Mouse (Mus musculus): ENCODE results near the gene Knop1.
A peak's percentile ranks its signal among the peaks of the same experiment; 100 is the strongest.

Gene Knop1

GRCm38 (mm10) chr7:118855877-118856304 is at the start of gene Knop1:
Knop1 (minus strand) TSS chr7:118856254.
- no peak for DNase-seq (ENCODE audit: low read depth in 2 of 2, low spot score in 2 of 2)

GRCm38 (mm10) chr7:118904530-118904929 is 48.5 kb upstream of the Knop1 start:
- no peak for DNase-seq (ENCODE audit: low read depth in 2 of 2, low spot score in 2 of 2)

- DNase-seq (ENCODE audit: low read depth in 2 of 2, low spot score in 2 of 2) = no peak
Observed at GRCm38 (mm10) chr7:118903879-118904278, 47.8 kb upstream of the Knop1 start.

- DNase-seq (ENCODE audit: low read depth in 2 of 2, low spot score in 2 of 2) = no peak
Observed at GRCm38 (mm10) chr7:118902944-118903343, 46.9 kb upstream of the Knop1 start.

GRCm38 (mm10) chr7:118900090-118900489 is 44.0 kb upstream of the Knop1 start:
- DNase-seq (ENCODE audit: low read depth in 2 of 2, low spot score in 2 of 2) = no peak

- no peak for DNase-seq (ENCODE audit: low read depth in 2 of 2, low spot score in 2 of 2)
Observed at GRCm38 (mm10) chr7:118898063-118898462, 42.0 kb upstream of the Knop1 start.

- DNase-seq (ENCODE audit: low read depth in 2 of 2, low spot score in 2 of 2) = peak in 1 of 2 experiments; percentile 2
Observed at GRCm38 (mm10) chr7:118895469-118896450, 39.7 kb upstream of the Knop1 start.

- DNase-seq (ENCODE audit: low read depth in 2 of 2, low spot score in 2 of 2) = no peak
Observed at GRCm38 (mm10) chr7:118889046-118889680, 33.1 kb upstream of the Knop1 start.

GRCm38 (mm10) chr7:118887303-118888055 is 31.4 kb upstream of the Knop1 start:
- DNase-seq (ENCODE audit: low read depth in 2 of 2, low spot score in 2 of 2) = no peak

GRCm38 (mm10) chr7:118884969-118885368 is 28.9 kb upstream of the Knop1 start:
- no peak for DNase-seq (ENCODE audit: low read depth in 2 of 2, low spot score in 2 of 2)

GRCm38 (mm10) chr7:118883957-118884356 is 27.9 kb upstream of the Knop1 start:
- DNase-seq (ENCODE audit: low read depth in 2 of 2, low spot score in 2 of 2) = no peak

GRCm38 (mm10) chr7:118879466-118880029 is 23.5 kb upstream of the Knop1 start:
- no peak for DNase-seq (ENCODE audit: low read depth in 2 of 2, low spot score in 2 of 2)

- DNase-seq (ENCODE audit: low read depth in 2 of 2, low spot score in 2 of 2) = no peak
Observed at GRCm38 (mm10) chr7:118865362-118865761, 9.3 kb upstream of the Knop1 start.

- DNase-seq (ENCODE audit: low read depth in 2 of 2, low spot score in 2 of 2) = no peak
Observed at GRCm38 (mm10) chr7:118858640-118859039, 2.6 kb upstream of the Knop1 start.

- DNase-seq (ENCODE audit: low read depth in 2 of 2, low spot score in 2 of 2) = peak; percentile 85 to 89
Observed at GRCm38 (mm10) chr7:118855171-118855876, 730 bp downstream of the Knop1 start, which contains the start of gene Iqck. Iqck (plus strand) TSS chr7:118855752.

GRCm38 (mm10) chr7:118854606-118855005 is 1.4 kb downstream of the Knop1 start:
- DNase-seq (ENCODE audit: low read depth in 2 of 2, low spot score in 2 of 2) = no peak

- DNase-seq (ENCODE audit: low read depth in 2 of 2, low spot score in 2 of 2) = no peak
Observed at GRCm38 (mm10) chr7:118852611-118853010, 3.4 kb downstream of the Knop1 start.

GRCm38 (mm10) chr7:118851571-118851970 is 4.5 kb downstream of the Knop1 start:
- no peak for DNase-seq (ENCODE audit: low read depth in 2 of 2, low spot score in 2 of 2)

- no peak for DNase-seq (ENCODE audit: low read depth in 2 of 2, low spot score in 2 of 2)
Observed at GRCm38 (mm10) chr7:118850676-118851290, 5.3 kb downstream of the Knop1 start.
